Mouse (Mus musculus) spleen, adult 12 weeks (tissue): ENCODE measurements around the gene Fbxw8.
A peak's percentile ranks its signal among the peaks of the same experiment; 100 is the strongest.

ENCODE experiments used
- DNase-seq: peaks from one replicate; pipeline ENCODE4 v3.0.0; 2022; ENCODE audit warnings: low spot score

Gene Fbxw8

DNA sequence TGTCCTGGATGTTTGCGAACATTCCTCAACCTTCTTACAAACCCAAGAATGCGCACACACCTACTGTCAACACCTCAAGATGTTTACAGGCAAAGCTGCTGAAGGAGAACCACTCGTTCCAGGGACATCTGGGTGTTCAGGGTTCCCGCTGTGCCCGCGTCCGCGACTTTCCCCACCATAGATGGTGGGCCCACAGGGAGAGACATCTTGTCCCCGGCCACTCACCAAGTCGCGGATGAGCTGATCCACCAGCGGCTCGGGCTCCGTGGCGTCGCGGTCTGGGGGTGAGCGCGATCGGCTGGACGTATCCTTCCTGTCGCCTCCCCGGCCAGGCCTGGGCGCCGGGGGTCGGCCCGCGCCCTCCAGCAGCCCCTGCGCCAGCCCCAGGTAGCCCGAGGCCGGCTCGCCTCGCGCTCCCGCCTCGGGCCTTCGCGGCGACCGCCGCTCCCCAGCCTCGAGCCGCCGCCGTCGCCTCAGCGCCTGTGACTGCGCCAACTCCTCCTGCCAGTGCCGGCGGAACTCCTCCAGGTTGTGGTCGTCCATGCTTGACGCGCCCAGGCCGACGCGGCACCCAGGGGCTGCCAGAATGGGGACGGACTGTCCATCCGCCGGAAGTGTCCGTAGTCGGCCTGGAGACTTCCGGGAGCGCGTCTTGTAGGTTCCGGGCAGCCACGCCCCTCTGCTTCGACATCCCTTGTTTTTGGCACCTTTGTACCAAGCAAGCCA is at the start of gene Fbxw8:
Gene Fbxw8 (minus strand): TSS at position 626 of the 726 bp plus-strand sequence.
- DNase-seq = peak; percentile 59

- no peak for DNase-seq
Observed at GRCm38 (mm10) chr5:118204675-118205440, 49.6 kb upstream of the Fbxw8 start.

- DNase-seq = no peak
Observed at GRCm38 (mm10) chr5:118199670-118200069, 44.4 kb upstream of the Fbxw8 start.

GRCm38 (mm10) chr5:118197421-118197820 is 42.2 kb upstream of the Fbxw8 start:
- no peak for DNase-seq

DNA sequence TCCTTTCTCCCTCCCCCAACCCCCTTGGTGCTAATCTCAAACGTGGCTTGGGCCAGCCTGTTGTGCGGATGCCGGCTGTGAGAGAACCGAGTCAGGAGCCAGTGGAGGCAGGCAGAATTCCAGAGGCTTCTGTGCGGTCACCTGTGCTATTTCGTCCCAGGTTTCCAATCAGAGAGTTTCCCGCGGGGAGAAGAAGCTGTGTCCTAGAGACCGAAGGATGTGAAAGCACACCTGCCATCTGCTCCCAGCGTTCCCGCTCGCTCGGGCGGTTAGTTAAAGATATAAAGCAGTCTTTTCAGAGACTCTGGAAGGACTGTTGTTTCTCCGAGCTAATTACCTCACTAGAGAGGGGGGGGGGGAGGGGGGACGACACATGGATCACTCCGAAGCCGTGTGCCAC is 37.0 kb upstream of the Fbxw8 start:
- DNase-seq = no peak

- DNase-seq = no peak
Observed at GRCm38 (mm10) chr5:118190491-118190890, 35.2 kb upstream of the Fbxw8 start.

GRCm38 (mm10) chr5:118188356-118188755 is 33.1 kb upstream of the Fbxw8 start:
- no peak for DNase-seq

- DNase-seq = no peak
Observed at GRCm38 (mm10) chr5:118186903-118187633, 31.8 kb upstream of the Fbxw8 start.

GRCm38 (mm10) chr5:118177640-118178039 is 22.4 kb upstream of the Fbxw8 start:
- no peak for DNase-seq

GRCm38 (mm10) chr5:118175137-118175536 is 19.9 kb upstream of the Fbxw8 start:
- no peak for DNase-seq

DNA sequence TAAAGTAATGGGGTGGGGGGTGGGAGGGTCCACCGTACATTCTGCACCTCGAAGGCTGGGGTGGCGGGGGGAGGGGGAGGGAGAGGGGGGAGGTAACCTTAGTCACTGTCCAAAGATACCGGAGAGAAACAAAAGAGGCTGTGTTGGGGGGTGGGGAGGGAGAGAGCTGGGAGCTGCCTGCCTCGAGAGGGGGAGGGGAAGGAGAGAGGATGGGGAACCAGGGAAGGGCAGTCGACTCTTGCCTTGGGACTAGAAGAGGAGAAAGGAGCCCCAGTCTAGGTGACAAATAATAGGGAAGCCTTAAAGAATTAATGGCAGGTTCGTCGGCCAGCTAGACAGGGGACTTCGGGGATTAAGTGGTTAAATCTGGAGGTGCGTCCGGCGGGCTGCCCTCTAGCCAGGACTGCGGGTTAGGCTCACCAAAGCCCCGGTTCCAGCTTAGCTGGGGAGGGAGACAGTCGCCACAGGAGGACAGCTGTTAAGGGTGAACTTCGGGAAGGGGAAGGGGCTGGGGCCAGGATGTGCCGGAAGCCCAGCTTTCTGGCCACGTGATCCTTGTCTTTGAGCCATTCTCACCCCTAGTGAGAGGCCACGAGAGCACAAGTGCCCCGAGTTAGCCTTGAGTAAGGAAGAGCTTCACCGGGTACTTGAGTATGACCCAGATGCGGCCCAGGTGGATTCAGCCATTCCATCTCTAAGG is 19.2 kb upstream of the Fbxw8 start:
- DNase-seq = no peak

DNA sequence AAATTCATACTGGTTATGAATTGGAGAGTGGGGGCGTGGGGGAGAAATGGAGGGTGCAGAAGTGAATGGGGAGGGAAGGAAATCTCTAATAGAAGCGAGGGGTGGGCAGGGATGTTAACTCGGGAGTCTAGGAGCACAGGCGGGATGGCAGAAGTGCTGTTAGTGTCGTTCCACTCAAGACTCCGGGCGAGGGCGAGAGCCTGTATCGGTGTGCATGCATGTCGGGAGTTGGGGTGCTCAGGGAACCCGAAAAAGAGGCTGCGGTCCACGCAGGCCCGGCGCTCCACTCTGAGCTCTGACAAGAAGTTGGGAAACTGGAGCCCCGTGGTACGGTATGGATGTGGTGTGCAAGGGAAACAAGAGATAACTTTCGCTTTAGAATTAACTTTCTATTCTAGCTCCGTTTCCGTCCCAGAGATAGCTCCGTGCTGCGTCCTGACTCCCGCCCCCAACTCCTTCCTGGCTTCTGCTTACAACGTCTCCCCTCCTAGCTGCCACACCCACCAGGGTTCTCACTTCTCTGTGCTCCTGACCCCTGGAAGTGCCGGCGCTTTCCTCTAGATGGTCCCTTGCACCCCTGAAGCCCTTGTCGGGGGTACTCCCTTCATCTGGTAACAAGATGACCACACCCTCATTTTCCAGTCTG is 16.9 kb upstream of the Fbxw8 start:
- DNase-seq = no peak

- DNase-seq = no peak
Observed at GRCm38 (mm10) chr5:118171665-118172064, 16.4 kb upstream of the Fbxw8 start.

DNA sequence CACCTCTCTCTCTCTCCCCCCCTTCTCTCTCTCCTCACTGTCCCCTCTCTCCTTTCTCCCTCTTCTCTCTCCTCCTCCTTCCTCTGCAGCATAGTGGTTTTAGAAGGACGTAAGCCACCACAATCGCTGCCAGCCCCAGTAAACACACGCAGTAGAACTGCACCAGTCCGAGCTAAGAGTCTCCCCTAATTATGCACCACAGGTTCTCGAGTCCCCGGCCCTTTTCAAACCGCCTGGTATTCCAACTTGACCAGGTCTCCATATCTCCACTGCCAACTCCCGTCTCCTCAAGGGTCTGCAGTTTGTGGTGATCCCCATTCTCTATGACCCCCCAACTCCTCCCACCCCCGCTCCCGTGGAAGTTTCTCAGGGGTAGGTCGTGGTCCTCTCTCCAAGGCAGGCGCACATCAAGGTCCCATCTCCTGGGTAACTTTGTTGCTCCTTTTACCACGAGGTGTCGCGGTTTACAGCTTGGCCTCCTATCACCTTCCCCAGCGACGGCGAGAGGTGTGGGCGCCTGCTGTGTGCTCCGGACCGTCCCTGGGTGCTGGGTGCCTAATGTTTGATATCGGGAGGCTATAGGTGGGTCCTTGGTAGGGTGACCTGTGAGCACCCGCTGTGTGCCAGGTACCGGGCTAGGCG is 15.7 kb upstream of the Fbxw8 start:
- no peak for DNase-seq

- no peak for DNase-seq
Observed at GRCm38 (mm10) chr5:118169222-118170221, 14.3 kb upstream of the Fbxw8 start.

GRCm38 (mm10) chr5:118167561-118167995 is 12.3 kb upstream of the Fbxw8 start:
- DNase-seq = no peak

DNA sequence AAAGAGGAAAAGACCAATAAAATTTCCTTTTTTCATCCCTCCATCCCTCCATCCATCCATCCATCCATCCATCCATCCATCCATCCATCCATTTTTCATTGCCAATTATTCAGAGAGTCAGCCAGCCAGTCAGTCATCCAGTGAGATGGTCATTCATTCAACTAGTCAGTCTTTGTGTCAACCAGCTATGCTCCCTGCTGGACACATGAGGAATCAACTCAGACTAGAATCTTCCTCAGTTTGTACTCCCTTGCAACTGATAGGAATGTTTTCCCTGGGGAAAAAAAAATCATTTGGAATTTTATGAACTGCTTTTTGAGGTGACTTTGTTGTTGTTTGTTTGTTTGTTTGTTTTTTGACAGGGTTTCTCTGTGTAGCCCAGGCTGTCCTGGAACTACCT is 10.2 kb upstream of the Fbxw8 start:
- no peak for DNase-seq

DNA sequence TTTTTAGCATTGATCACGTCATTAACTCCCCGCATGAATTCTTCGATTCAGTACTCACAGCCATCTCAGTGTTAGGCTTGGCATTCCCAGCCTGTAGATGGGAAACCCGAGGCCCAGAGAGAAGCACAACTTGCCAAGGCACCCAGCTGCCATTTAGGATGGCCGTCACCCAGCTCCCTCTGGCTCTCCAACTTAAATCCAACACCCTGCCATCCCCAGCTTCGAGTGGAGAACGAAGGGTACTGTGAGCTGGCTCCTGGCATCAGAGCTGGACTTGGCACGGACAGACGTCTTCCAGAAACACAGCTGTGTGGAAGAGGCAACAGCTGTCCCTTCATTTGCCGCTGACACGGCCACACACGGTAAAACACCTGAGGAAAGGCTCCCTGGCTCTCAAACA is 9.3 kb upstream of the Fbxw8 start, which contains the start of gene Hrk:
Gene Hrk (plus strand): TSS at position 68 of the 400 bp plus-strand sequence.
- DNase-seq = no peak

- no peak for DNase-seq
Observed at GRCm38 (mm10) chr5:118160691-118161090, 5.4 kb upstream of the Fbxw8 start.

GRCm38 (mm10) chr5:118156976-118157375 is 1.7 kb upstream of the Fbxw8 start:
- no peak for DNase-seq
